Mouse (Mus musculus) layer of hippocampus, postnatal 10 days (tissue): ENCODE data around the gene Zzef1. TPM values are rescaled to one million over a fixed set of nuclear protein-coding genes. Genes with fewer than 3 reads are reported as not detected.

Experiments used
- DNase-seq, 2 experiments: peaks; one replicate each; pipeline ENCODE4 v3.0.0; 2021; ENCODE audit warnings: low spot score in 2 of 2
- microRNA-seq, 2 experiments: library from miRNA; unstranded; fragments of <30 nt; microRNA quantifications; one replicate each; pipeline ENCODE4 v1.2.0; 2021
- total RNA-seq, 2 experiments: library from RNA; stranded (reverse); gene quantifications; 2 replicates each; pipeline ENCODE4 v1.2.3; 2021

The Zzef1 gene
- total RNA-seq, 2 experiments from 2014 or later: 47.4 to 52.0 TPM

- DNase-seq: no peak
These were observed 158.2 kb downstream of the Zzef1 start for GRCm38 (mm10) chr11:72954216-72954615.

- no peak for DNase-seq
These were observed 159.4 kb downstream of the Zzef1 start for GRCm38 (mm10) chr11:72955339-72955974.

- no peak for DNase-seq
These were observed 161.3 kb downstream of the Zzef1 start for GRCm38 (mm10) chr11:72957318-72957717.

- no peak for DNase-seq
These were observed 164.1 kb downstream of the Zzef1 start for GRCm38 (mm10) chr11:72959924-72960679.

- DNase-seq: no peak
These were observed 164.7 kb downstream of the Zzef1 start for GRCm38 (mm10) chr11:72960723-72961071.

- DNase-seq: no peak
These were observed 165.3 kb downstream of the Zzef1 start, which contains the start of gene Atp2a3 for GRCm38 (mm10) chr11:72961072-72961980. Atp2a3 (plus strand) TSS chr11:72961169.

GRCm38 (mm10) chr11:72962378-72962777, 166.4 kb downstream of the Zzef1 start:
- no peak for DNase-seq

- DNase-seq: no peak
These were observed 167.2 kb downstream of the Zzef1 start for GRCm38 (mm10) chr11:72963058-72963788.

- DNase-seq: no peak
These were observed 167.8 kb downstream of the Zzef1 start for GRCm38 (mm10) chr11:72963789-72964294.

- DNase-seq: no peak
These were observed 179.0 kb downstream of the Zzef1 start for GRCm38 (mm10) chr11:72974995-72975503.

Small RNA genes within 50 kb of the gene (microRNA-seq; reads per million reads assigned to microRNA genes)
- 0 reads per million in 2 experiments for gene Gm44467

Other genes with a start within 250 kb of the Zzef1 start
- gene Spns3, start 245.7 kb upstream of the Zzef1 start, total RNA-seq: under 1 TPM; 0.18 to 0.22 TPM
- 10 to 100 TPM; 50.4 to 52.6 TPM for gene Ube2g1, start 188.9 kb upstream of the Zzef1 start, total RNA-seq
- gene Ankfy1, start 106.2 kb upstream of the Zzef1 start, total RNA-seq: 10 to 100 TPM; 44.4 to 50.0 TPM
- 10 to 100 TPM; 11.1 to 12.3 TPM for gene Cyb5d2, start 84 bp upstream of the Zzef1 start, total RNA-seq
- gene Atp2a3, start 164.9 kb downstream of the Zzef1 start, total RNA-seq: 1 to 10 TPM; 5.8 to 7.6 TPM
- under 1 TPM; 0.78 to 0.96 TPM for gene P2rx1, start 202.9 kb downstream of the Zzef1 start, total RNA-seq
- 10 to 100 TPM; 51.5 to 55.1 TPM for gene Camkk1, start 222.8 kb downstream of the Zzef1 start, total RNA-seq